Mouse (Mus musculus) CD4-positive, CD25-positive, alpha-beta regulatory T cell, adult 2 months (primary cell): ENCODE results near the gene Tmem245.
"Not testable (repeated sequence)": the region's sequence is repeated elsewhere in the genome, so short reads cannot be mapped to it uniquely, and the experiment has no call there.

Source experiments
- DNase-seq: peaks from one replicate; pipeline ENCODE4 v3.0.0-alpha.2; 2012; ENCODE audit warnings: low read depth, low spot score

The Tmem245 gene

DNA sequence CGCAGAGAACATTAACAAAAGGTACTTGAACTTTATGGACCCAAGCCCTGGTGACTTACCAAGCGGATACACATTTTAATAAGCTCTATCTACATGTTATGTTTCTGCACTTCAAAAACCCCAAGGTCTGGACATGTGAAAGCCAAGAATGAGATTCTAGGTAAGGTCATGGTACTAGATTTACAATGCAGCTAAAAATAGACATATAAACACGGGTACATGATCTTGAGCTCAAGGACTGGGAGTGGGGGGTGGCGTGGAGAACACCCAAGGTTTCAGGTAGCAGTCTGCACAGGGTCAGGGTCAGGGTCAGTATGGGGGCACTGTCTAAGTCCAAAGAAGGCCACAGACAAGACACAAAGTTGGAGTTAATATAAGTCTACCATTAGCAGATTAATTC lies 16.9 kb downstream of the Tmem245 start:
- no peak for DNase-seq

DNA sequence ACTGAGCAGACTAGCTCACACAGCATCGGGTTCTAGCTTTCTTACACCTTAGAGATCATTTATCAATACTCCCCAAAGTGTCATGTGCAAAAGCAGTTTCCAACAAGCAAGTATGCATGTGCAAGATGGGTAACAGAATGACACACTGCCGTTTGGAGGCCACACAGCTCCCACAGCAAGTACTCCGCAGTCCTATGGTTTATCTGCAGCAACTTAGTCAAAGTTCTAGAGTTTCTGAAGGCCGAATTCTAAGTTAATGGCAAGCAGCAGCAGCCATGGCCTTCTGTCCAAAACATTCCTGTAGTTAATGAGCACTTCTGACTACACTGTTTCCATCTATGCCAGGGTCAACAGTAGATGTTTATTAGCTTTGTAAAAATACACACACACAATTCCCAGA lies 20.3 kb downstream of the Tmem245 start:
- DNase-seq, result no peak

DNA sequence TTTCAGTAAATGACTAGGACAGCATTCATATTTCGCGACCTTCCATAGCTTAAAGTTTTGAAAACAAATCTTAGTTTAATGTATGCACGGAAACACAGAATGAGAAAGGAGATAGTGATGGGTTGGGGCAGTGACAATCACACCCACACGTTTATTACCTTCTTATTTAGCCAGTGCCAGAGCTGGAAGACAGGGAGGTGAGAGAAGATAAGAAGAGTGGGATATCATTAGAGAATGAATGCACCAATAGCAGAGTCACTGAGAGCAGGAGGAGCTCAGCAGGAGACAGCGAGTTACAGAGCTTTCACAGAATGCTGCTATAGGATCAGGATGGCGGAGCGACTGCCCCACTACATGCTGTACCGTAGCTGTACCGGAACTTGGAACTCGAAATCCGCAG lies 25.0 kb downstream of the Tmem245 start:
- no peak for DNase-seq

DNA sequence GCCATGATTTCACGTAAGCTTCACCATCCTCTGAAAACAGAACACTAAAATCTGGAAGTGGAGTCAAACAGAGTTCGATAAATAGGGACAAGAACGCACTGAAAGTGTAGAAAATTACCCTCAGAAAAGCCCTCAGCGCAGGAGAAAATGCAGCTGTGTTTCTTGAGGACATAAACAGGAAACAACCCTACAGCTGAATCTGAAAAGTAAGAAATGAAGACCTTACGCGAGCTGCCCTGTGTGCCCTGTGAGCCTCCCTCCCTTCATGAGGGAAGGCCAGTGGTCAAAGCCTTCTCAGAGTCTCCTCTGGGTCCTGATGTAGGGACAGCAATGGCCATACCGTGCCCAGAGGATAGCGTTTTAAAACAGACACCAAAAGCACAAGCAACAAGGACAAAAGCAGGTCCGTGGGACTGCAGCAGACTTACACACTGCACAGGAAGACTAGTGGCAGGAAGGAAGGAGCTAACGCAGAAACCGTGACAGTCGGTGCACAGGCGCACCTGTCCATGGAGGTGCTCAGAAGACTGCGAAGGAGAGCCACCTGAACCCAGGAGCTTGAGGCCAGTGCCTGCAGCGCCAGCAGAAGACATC lies 31.4 kb downstream of the Tmem245 start:
- peak; percentile 64 for DNase-seq

DNA sequence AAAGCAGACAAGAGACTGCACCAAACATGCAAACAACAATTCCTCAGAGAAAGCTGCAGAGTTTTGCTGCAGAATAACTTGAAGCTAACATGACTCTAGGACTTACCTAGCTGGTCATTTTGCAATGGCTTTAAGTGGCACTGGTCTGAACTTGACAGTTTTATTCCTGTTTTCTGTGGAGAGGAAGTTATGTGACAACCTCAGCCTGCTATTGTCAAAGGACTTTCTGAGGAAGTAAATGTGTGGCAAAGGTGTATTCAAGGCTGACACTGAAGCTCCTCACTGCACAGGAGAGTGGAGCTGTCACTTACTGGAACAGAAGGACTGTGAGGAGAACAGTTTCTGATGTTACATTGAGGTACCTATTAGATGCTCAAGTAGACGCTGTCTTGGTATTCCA lies 32.5 kb downstream of the Tmem245 start:
- no peak for DNase-seq

DNA sequence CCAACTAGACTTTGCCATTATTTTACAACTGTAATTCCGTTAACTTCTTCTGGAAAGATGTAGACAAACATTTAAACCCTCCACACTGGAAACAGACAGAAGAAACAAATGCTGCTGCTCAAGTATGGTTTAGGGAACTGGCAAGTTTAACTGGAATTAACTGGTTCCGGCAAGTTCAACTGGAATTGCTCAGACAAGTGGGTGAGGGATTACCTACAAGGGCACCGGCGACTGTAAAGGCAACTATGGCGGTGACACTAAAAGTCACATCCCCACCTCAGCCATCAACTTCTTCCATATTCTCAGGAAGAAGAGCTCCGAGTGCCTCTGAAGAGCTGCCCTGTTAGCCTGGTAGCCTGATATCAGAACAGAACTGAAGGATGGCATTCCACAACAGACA lies 32.9 kb downstream of the Tmem245 start:
- DNase-seq, result no peak

DNA sequence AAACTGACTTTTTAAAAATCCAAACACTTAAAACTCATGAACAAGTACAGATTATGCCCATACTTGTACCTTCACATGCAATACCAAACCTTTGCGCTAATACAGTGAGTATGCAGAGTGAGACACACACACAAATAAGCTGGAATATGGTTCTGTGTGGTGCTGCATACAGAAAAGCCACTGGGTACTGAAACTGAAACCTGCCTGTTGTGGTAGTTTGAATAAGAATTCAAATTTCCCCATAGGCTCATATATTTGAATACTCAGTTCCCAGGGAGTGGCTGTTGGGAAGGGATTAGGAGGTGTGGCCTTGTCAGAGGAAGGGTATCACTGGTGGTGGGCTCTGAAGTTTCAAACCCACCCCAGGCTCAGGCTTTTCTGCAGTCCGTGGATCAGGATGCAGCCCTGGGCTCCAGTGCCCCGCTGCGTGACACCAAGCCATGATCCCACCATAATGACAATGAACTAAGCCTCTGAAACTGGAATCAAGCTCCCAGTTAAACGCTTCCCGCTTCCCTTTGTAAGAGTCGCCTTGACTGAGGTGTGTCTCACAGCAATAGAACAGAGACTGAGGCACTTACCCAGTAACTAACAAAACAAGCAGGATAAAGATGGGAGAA lies 34.7 kb downstream of the Tmem245 start:
- DNase-seq, result no peak

DNA sequence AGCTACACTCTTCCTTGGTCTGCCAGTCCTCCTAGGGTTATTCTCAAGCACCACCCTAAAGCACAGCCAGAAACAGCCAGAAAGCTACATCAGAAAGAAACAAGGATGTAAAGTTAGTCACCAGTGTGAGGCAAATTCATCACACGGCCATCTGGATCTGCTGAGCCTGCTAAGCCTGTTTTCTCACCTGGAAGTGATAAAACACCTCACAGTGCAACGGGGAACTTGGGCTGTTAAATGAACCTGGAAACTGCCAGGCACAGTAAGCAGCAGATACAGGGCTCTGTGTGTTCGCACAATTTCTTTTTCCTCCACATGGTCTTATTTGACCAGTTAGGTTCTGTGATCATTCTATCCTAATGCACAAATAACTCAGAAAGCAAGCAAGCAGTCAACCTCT lies 37.7 kb downstream of the Tmem245 start:
- DNase-seq, result no peak

DNA sequence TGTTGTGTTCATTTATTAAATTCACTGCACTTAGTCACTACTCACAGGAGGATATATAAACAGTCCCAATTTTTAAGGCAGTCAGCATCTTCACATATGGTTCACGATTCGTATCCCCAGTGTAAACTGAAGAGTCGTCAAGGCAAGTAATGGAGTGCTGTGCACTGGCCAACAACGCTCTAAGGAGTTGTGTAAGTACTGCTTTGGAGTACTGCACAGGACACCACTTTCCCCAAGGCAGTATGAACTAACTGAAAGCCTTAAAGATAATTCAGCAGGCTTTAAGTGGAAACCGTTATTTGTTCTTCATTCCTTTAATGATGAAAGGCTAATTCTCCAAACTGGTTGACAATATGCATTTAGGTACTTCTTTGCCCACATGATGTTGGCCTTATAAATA lies 39.6 kb downstream of the Tmem245 start:
- no peak for DNase-seq

DNA sequence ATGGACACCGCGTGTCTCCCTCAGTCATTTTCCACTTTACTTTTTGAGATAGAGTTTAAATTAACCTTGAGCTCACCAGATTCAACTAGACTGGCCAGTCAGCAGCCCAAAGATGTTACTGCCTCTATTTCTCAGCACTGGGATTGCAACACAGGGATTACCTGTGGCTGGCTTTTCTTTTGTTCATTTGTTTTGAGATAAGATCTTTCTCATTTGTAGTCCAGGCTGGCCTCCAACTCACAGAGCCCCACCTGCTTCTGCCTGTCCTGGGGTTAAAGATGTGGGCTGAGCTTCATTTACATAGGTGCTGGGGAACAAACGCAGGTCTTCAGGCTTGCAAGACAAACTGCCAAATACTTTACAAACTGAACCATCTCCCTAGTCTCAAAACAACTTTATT lies 40.3 kb downstream of the Tmem245 start:
- DNase-seq, result no peak

DNA sequence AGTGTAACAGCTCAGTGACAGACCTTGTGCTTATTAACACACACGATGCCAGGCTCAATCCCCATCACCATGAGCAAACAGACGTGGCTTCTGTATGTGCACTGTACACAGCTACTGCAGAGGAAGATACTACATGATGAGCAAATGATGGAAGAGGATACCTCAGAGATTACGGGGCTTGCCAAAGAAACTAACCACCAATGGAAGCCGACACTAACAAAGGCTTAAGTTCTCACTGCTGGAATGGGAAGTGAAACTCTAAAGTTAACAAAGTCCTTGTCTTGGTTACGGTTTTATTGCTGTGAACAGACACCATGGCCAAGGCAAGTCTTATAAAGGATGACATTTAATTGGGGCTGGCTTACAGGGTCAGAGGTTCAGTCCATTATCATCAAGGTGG lies 41.7 kb downstream of the Tmem245 start:
- no peak for DNase-seq

DNA sequence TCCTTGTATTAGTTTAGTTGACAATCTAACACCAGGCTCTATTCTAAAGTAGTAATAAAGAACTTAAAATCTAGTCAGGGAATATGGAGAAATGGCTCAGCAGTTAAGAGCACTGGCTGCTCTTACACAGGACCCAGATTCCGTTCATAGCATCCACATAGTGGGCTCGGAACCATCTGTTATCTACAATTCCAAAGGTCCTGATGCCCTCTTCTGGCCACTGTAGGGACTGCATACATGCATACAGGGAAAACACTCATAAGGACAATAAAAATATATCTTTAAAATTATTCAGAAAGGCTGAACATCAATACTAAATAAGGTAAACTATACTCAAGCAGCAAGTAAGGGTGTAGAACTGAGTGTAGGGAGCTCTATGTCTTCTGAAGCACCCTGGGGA lies 45.6 kb downstream of the Tmem245 start:
- peak; percentile 36 for DNase-seq

DNA sequence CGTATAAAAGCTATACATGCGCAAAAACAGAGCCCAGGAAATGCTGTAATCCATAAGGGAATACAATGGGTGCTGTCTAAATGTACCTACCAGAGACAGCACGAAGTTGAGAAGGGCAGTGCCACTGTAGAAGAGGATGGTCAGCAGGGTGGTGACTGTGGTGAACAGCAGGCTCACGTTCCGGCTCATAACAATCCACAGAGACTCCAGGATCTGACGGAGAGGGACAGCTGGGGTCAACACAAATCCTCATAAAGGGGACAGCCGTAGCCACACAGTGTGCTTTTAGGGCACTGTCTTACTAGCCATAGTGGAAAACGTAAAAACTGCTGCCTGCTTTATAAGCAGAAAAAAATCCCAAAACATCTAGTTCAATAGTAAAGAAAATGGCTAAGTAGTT lies 48.0 kb downstream of the Tmem245 start:
- DNase-seq, result no peak

DNA sequence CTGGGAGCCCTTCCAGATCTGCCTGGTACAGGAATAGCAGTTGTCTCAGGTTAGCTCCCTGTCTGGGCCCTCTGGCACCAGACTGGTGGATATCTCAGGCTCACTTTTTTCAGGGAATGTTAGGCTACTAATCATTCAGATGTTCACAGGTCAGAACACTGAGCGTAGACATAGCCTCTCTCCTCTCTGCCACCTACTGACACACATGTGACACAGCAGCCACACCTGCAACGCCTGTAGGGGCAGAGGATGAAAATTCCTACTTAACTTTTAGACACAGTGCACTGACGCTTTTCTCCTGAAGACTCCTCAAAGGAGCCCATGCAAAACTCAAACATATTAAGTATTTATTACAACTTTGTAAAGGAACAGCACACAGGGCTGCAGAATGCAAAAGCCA lies 49.7 kb downstream of the Tmem245 start:
- no peak for DNase-seq

DNA sequence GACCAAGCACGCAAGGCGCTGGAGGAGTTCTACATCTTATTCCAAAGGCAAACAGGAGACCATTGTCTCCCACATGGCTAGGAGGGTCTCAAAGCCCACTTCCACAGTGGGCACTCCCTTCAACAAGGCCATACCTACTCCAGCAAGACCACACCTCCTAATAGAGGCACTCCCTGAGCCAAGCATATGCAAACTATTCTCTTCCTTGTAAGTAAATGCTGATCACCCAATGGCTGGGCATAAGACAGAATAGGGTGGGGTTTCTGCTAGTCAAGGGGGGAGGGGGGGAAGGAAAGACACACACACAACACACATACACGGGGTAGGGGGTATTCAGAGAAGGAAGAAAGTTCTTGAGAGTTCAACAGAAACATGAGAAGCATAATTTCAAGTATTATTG lies 53.0 kb downstream of the Tmem245 start:
- no peak for DNase-seq

DNA sequence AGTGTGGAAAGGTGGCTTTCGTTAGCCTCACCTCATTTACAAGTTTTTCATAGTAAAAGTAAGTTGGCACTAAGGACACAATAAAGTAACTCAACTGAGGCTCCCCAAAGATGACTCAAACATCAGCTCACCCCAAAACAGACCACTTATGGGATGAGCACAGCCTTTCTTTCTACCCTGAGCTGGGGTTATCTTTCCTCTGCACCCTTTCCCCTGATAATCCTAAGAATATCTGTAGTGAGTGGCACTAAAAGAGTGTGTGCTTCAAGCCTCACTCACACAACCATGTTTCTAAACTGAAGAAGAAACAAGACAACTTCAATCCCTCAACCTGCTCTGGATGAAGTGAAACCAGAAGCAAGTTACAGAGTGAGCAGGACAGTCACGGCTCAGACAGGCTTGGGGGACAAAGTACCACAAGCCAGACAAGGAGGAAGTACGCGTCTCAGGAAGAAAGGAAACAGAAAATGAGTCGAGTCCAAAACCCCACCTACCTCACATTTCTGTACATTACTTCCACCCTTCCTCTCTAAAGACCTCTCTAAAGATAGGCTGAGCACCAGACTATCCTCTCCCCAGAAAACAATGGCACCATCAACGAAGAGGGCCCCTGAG lies 54.6 kb downstream of the Tmem245 start:
- DNase-seq, result peak; percentile 15

DNA sequence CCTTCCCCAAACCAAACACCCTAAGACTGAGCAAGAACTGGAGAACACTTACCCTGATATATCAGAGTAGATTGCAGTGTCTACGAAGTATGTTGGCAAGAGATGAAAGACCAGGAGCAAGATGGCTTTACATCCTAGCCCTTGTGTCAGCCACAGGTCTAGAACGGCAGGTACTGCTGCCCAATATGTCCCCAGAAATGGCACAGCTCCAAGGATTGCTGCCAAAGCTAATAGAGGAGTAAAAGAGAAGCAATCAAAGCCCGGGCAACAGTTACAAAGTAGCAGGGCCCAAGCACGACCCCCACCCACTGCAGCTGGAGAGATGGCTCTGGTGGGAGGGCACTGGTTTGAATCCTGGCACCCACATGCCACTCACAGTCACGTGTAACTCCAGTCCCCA lies 58.8 kb downstream of the Tmem245 start:
- no peak for DNase-seq

DNA sequence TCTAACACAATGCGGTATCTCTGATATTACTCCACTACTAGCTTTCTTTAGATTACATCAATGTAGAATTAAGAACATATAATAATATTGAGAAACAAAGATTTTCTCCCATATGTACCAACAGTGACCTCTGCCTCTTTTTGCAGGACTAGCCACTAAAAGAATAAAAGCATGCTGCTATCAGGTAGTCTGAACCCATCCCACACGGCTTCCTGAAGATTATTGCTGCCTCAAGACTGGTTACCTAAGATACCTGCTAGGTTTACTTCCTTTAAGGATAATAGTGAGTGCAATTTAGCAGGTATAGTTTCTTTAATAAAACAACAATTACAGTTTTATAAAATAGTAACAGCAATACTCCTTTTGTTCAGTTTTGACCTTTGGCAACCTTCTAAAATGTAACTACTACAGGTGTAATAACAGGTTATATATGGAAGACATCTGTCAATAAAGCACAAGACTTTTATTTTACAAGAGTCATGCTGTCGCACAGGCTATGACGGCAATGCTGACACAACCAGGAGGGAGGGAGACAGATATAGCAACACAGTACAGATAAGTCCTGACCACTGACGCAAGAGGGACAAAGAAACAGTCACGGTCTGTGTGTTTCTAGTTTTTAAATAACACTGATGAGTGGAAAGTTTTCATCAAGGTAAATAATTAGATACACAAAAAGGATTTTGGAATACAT lies 60.8 kb downstream of the Tmem245 start:
- no peak for DNase-seq

DNA sequence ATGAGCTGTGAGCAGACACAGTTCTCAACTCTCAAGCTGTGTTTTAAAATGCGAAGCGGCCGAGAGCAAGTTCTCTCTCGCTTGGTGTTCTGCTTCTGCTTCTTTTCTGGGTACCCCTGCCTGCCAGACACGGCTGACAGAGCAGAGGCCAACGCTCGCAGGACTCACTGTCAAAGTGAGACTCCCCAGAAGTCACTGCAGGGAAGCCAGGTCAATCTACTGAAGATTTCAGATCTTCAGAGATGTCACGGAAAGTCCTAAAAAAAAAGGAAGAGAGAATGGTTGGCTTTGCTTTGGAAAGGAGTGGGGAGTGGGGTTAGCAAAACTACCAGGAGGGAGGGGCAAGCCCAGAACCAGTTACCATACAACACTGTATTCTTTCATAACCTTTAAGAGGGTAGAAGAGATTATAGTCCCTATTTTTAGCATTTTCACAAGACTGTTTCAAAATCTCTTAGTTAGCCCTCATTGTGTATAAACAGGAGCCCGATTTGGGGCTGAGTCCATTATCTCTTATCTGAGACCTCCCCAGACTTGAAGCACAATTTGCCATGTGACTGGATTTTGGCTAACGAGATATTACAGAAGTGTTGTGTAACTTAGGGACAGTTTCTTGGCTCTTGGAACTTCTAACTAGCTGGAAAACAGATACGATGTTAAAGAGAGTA lies 67.1 kb downstream of the Tmem245 start:
- no peak for DNase-seq

DNA sequence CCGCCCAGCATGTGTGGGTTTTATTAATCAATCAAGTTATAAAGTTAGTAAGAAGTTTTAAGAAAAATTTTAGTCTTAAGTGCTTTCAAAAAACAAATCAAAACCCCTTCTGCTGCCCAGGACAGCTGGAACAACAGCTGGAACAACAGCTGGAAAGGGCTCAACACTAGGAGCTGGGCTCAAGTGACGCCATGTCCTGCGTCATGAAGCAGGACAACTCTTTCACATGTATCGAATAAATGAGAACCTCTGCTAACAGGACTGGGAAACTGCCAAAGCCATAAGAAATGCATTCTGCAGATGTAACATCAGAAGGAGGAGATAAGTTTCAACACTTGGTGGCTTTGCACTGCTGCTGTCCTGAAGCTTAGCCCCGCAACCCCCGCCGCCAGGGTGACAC lies 68.3 kb downstream of the Tmem245 start:
- DNase-seq, result no peak

DNA sequence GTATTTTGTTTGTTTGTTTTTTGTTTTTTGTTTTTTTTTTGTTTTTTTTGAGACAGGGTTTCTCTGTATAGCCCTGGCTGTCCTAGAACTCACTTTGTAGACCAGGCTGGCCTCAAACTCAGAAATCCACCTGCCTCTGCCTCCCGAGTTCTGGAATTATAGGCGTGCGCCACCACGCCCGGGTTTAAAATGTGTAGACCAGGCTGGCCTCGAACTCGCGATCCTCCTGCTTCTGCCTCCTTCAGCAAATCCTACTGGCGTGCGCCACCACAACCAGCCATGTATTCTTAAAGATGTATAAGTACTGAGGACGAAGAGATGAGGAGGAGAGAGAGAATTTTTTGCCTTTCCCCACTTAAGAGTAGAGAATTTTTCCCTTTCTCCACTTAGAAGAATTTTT lies 76.7 kb downstream of the Tmem245 start:
- DNase-seq, result not testable (repeated sequence)

DNA sequence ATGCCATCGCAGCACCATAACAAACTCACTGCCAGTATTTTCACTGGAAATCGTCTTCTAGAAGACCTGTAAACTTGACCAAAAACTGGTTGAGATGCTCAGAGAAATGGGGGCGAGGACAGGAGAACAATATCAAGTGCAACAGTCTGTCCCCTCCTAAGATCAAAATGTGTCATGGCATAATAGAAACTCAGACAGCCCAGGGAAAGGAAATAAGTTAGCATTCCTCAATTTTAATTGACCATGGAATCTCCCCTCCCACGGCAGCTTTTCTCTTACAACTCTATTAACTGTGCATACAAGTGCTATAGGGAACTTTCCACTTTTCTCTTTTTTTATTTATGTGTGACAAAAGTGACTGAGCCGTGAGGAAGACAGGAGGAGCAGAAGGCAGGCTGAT lies 79.5 kb downstream of the Tmem245 start:
- DNase-seq, result no peak
